Mouse (Mus musculus): ENCODE data around the gene Etnk2. TPM values are rescaled to one million over a fixed set of nuclear protein-coding genes. Genes with fewer than 3 reads are reported as not detected.

Etnk2 gene
- polyA plus RNA-seq, 1 experiment from 2014 or later = 3.1 TPM

DNA sequence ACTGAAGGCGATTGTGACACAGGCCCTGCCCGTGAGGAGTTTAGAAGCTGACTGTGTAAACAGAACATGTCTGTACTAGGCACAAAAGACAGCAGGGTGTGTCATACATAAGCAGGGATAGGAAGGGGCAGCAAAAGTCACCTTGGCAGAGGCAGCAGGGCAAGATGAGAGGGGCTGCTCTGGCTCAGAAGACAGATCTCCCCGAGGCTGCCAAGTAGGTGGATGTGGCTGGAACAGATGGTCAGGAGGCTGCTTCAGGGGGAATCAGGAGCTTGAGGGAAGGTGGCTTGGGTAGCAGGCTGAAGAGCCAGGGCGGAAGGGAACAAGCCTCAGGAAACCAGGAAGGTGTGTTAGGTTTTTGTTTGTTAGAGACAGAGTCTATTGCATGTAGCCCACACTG lies 7.0 kb downstream of the Etnk2 start:
- Histone ChIP-seq H3K27ac (ENCODE audit: low read depth, low read length) (no peak overlapping the region), H3K27me3 (ENCODE audit: control insufficient read depth, insufficient read depth, low read length) (peaks cover 2% of the 10 kb centered on the region; the same call in 1 of the 2 replicates), H3K4me1 (replicated peaks; ENCODE audit: control insufficient read depth, insufficient read depth, low read length) (peaks cover 5% of the 10 kb centered on the region; the same call in 1 of the 2 replicates), H3K36me3 (ENCODE audit: control insufficient read depth, insufficient read depth, low read length) (no peaks in the 10 kb centered on the region), H3K9me3 (ENCODE audit: control insufficient read depth, low read length) (no peaks in the 10 kb centered on the region), H3K4me3 (ENCODE audit: low read depth, low read length) (no peak overlapping the region), H3K4me2 (replicated peaks; ENCODE audit: low read depth, low read length) (no peak overlapping the region), H3K9ac (ENCODE audit: low read depth, low read length) (no peak overlapping the region)
- no peak for DNase-seq (ENCODE audit: low spot score)
- WGBS = 93% methylated on average over 4 of the region's 4 CpGs
- no peak for ATAC-seq (ENCODE audit: low FRiP score)

GRCm38 (mm10) chr1:133371431-133371830 lies 8.1 kb downstream of the Etnk2 start:
- Histone ChIP-seq H3K36me3 (ENCODE audit: control insufficient read depth, insufficient read depth, low read length) (no peaks in the 10 kb centered on the region), H3K4me2 (replicated peaks; ENCODE audit: low read depth, low read length) (no peak overlapping the region), H3K9me3 (ENCODE audit: control insufficient read depth, low read length) (no peaks in the 10 kb centered on the region), H3K9ac (ENCODE audit: low read depth, low read length) (no peak overlapping the region), H3K27ac (ENCODE audit: low read depth, low read length) (no peak overlapping the region), H3K27me3 (ENCODE audit: control insufficient read depth, insufficient read depth, low read length) (0 out of 2 replicates have a peak, but pooled peaks cover 2% of the 10 kb centered on the region), H3K4me1 (replicated peaks; ENCODE audit: control insufficient read depth, insufficient read depth, low read length) (peaks cover 5% of the 10 kb centered on the region; the same call in 1 of the 2 replicates), H3K4me3 (ENCODE audit: low read depth, low read length) (no peak overlapping the region)
- DNase-seq (ENCODE audit: low spot score) (no peak), ATAC-seq (ENCODE audit: low FRiP score) (no peak)
- WGBS = 77% methylated on average over 6 of the region's 6 CpGs

GRCm38 (mm10) chr1:133372113-133372512 lies 8.7 kb downstream of the Etnk2 start:
- WGBS = 72% methylated on average over 8 of the region's 8 CpGs
- H3K9me3 ChIP-seq (ENCODE audit: control insufficient read depth, low read length) = no peaks in the 10 kb centered on the region
- H3K27ac ChIP-seq (ENCODE audit: low read depth, low read length) = no peak overlapping the region

DNA sequence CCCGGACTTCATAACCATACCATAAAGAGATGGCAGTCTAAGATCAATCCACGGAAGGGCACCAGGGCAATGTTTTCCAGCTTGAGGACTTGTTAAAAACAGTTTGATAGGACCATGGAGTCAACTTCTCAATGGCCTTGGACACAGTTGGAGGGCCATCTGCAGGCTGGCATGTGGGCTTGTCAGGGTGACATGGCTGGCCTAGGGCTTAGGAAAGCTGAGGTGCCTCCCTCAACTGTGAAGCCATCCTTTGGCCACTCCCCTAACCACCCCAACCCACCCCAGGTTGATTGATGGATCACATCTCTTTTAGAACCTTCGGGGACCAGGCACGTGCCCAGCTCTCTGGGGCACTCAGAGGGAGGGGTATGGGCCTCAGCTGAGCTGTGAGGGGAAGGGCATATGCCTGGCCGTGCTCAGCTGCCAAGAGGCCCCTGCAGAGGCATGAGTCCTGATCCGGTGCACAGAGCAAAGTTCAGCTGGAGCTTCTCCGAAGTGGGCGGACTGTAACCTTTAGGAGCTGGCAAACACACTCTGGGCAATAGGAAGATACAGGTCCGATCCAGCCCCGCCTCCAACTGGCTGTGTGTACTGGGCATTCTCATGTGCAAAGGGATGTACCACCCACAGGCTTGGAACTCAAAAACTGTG lies 12.4 kb downstream of the Etnk2 start:
- no peaks in the 10 kb centered on the region for H3K9me3 ChIP-seq (ENCODE audit: control insufficient read depth, low read length)
- no peak overlapping the region for H3K9ac ChIP-seq (ENCODE audit: low read depth, low read length)
- ATAC-seq (ENCODE audit: low FRiP score) = no peak
- no peak overlapping the region for H3K4me3 ChIP-seq (ENCODE audit: low read depth, low read length)
- no peak overlapping the region for H3K4me2 ChIP-seq (replicated peaks; ENCODE audit: low read depth, low read length)
- DNase-seq (ENCODE audit: low spot score) = no peak
- H3K27me3 ChIP-seq (ENCODE audit: control insufficient read depth, insufficient read depth, low read length) = no peaks in the 10 kb centered on the region
- H3K4me1 ChIP-seq (replicated peaks; ENCODE audit: control insufficient read depth, insufficient read depth, low read length) = no peaks in the 10 kb centered on the region
- H3K36me3 ChIP-seq (ENCODE audit: control insufficient read depth, insufficient read depth, low read length) = no peaks in the 10 kb centered on the region
- 62% methylated on average over 10 of the region's 10 CpGs for WGBS
- no peak overlapping the region for H3K27ac ChIP-seq (ENCODE audit: low read depth, low read length)

More at GRCm38 (mm10) chr1:133372113-133372512, 8.7 kb downstream of the Etnk2 start:
- no peak for ATAC-seq (ENCODE audit: low FRiP score)
- no peak overlapping the region for H3K9ac ChIP-seq (ENCODE audit: low read depth, low read length)
- H3K4me1 ChIP-seq (replicated peaks; ENCODE audit: control insufficient read depth, insufficient read depth, low read length) = peaks cover 5% of the 10 kb centered on the region; the same call in 1 of the 2 replicates
- no peak overlapping the region for H3K4me3 ChIP-seq (ENCODE audit: low read depth, low read length)
- no peak for DNase-seq (ENCODE audit: low spot score)
- H3K27me3 ChIP-seq (ENCODE audit: control insufficient read depth, insufficient read depth, low read length) = no peaks in the 10 kb centered on the region
- no peak overlapping the region for H3K4me2 ChIP-seq (replicated peaks; ENCODE audit: low read depth, low read length)
- H3K36me3 ChIP-seq (ENCODE audit: control insufficient read depth, insufficient read depth, low read length) = no peaks in the 10 kb centered on the region

- no peaks in the 10 kb centered on the region for H3K9me3 ChIP-seq (ENCODE audit: control insufficient read depth, low read length)
- H3K27me3 ChIP-seq (ENCODE audit: control insufficient read depth, insufficient read depth, low read length) = no peaks in the 10 kb centered on the region
- H3K4me1 ChIP-seq (replicated peaks; ENCODE audit: control insufficient read depth, insufficient read depth, low read length) = 0 out of 2 replicates have a peak, but pooled peaks cover under 1% of the 10 kb centered on the region
- no peak overlapping the region for H3K4me3 ChIP-seq (ENCODE audit: low read depth, low read length)
- H3K27ac ChIP-seq (ENCODE audit: low read depth, low read length) = no peak overlapping the region
- no peaks in the 10 kb centered on the region for H3K36me3 ChIP-seq (ENCODE audit: control insufficient read depth, insufficient read depth, low read length)
- ATAC-seq (ENCODE audit: low FRiP score) = no peak
- H3K9ac ChIP-seq (ENCODE audit: low read depth, low read length) = no peak overlapping the region
- WGBS = 90% methylated on average over 5 of the region's 5 CpGs
- no peak overlapping the region for H3K4me2 ChIP-seq (replicated peaks; ENCODE audit: low read depth, low read length)
- DNase-seq (ENCODE audit: low spot score) = no peak
Measured at GRCm38 (mm10) chr1:133377547-133377946, 14.2 kb downstream of the Etnk2 start.

DNA sequence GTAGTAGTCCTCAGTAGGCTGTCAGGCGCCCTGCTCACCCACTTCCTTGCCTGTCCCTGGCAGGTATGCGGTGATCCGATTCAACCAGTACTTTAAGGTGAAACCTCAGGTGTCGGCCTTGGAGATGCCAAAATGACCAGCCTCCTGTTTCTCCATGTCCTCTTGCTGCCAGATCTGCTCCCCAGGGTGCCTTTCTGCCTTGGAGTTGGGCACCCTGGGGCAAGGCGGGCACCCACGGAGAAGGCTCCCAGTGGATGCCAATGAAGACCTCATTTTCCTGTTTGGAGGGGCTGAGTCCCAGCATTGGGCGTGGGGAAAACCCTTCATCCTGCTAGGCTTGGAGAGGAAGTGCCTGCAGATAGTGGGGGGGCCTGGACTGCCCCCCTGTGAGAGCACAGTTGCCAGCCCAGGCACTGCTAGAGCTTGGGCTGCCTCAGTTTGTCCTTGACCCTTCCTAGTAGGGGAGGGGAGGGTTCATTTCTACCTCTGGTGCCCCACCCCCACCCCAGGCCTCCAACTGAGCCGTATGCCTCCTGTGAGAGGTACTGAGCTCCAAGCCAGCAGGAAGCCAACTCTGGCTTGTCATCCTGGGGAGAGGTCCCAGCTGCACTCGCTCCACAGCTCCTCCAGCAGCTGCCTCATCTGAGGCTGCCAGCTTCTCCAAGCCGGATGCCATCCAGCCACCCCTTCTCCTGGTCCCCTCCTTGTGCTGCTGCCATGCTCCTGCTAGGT lies 16.0 kb downstream of the Etnk2 start:
- H3K4me1 ChIP-seq (replicated peaks; ENCODE audit: control insufficient read depth, insufficient read depth, low read length) = peaks cover 5% of the 10 kb centered on the region; the same call in 1 of the 2 replicates
- no peaks in the 10 kb centered on the region for H3K27me3 ChIP-seq (ENCODE audit: control insufficient read depth, insufficient read depth, low read length)
- WGBS = 59% methylated on average over 10 of the region's 10 CpGs
- H3K27ac ChIP-seq (ENCODE audit: low read depth, low read length) = no peak overlapping the region
- H3K36me3 ChIP-seq (ENCODE audit: control insufficient read depth, insufficient read depth, low read length) = no peaks in the 10 kb centered on the region
- ATAC-seq (ENCODE audit: low FRiP score) (no peak), DNase-seq (ENCODE audit: low spot score) (no peak)
- no peaks in the 10 kb centered on the region for H3K9me3 ChIP-seq (ENCODE audit: control insufficient read depth, low read length)
- H3K4me2 ChIP-seq (replicated peaks; ENCODE audit: low read depth, low read length) = no peak overlapping the region
- no peak overlapping the region for H3K9ac ChIP-seq (ENCODE audit: low read depth, low read length)
- no peak overlapping the region for H3K4me3 ChIP-seq (ENCODE audit: low read depth, low read length)

DNA sequence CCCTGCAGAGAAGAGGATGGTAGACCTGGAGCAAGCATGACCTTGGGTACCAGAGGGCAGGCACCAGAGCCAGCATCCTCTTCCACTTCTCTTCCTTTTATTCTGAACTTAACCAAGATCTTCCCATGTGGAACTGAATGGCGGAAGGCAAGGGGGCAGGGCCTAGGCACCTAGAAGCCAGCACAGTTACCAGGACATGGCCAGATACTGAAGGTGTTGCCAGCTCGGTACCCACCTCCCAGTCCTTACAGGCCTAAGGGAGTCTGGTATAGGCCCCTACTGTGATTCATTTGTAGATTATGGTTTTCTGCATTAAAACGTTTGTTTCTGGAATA lies 16.6 kb downstream of the Etnk2 start:
- Histone ChIP-seq H3K4me3 (ENCODE audit: low read depth, low read length) (no peak overlapping the region), H3K4me2 (replicated peaks; ENCODE audit: low read depth, low read length) (no peak overlapping the region), H3K36me3 (ENCODE audit: control insufficient read depth, insufficient read depth, low read length) (no peaks in the 10 kb centered on the region), H3K27me3 (ENCODE audit: control insufficient read depth, insufficient read depth, low read length) (no peaks in the 10 kb centered on the region), H3K9me3 (ENCODE audit: control insufficient read depth, low read length) (no peaks in the 10 kb centered on the region), H3K9ac (ENCODE audit: low read depth, low read length) (no peak overlapping the region), H3K4me1 (replicated peaks; ENCODE audit: control insufficient read depth, insufficient read depth, low read length) (peaks cover 5% of the 10 kb centered on the region; the same call in 1 of the 2 replicates), H3K27ac (ENCODE audit: low read depth, low read length) (no peak overlapping the region)
- WGBS = 75% methylated on average over 3 of the region's 3 CpGs
- DNase-seq (ENCODE audit: low spot score) (no peak), ATAC-seq (ENCODE audit: low FRiP score) (no peak)

GRCm38 (mm10) chr1:133380347-133381065 lies 17.1 kb downstream of the Etnk2 start:
- no peak for ATAC-seq (ENCODE audit: low FRiP score)

More at GRCm38 (mm10) chr1:133380347-133381065, 17.1 kb downstream of the Etnk2 start:
- peak; percentile 65 for DNase-seq (ENCODE audit: low spot score)
- Histone ChIP-seq H3K4me2 (replicated peaks; ENCODE audit: low read depth, low read length) (no peak overlapping the region), H3K9ac (ENCODE audit: low read depth, low read length) (no peak overlapping the region), H3K4me1 (replicated peaks; ENCODE audit: control insufficient read depth, insufficient read depth, low read length) (peaks cover 5% of the 10 kb centered on the region; the same call in 1 of the 2 replicates), H3K36me3 (ENCODE audit: control insufficient read depth, insufficient read depth, low read length) (no peaks in the 10 kb centered on the region), H3K27me3 (ENCODE audit: control insufficient read depth, insufficient read depth, low read length) (no peaks in the 10 kb centered on the region), H3K9me3 (ENCODE audit: control insufficient read depth, low read length) (no peaks in the 10 kb centered on the region), H3K27ac (ENCODE audit: low read depth, low read length) (no peak overlapping the region), H3K4me3 (ENCODE audit: low read depth, low read length) (no peak overlapping the region)
- 73% methylated on average over 14 of the region's 14 CpGs for WGBS
